Mouse (Mus musculus): ENCODE data around the gene Dnah8. TPM values are rescaled to one million over a fixed set of nuclear protein-coding genes. Genes with fewer than 3 reads are reported as not detected.

Dnah8 gene
- total RNA-seq, 2 experiments from 2014 or later = 3.6 to 4.6 TPM

Other genes with a start within 250 kb of the Dnah8 start
- 100 to 1,000 TPM; 117 TPM for gene Btbd9, start 47.9 kb upstream of the Dnah8 start, total RNA-seq (2021)
- 100 to 1,000 TPM; 170 to 172 TPM for gene Glo1, start 2.5 kb downstream of the Dnah8 start, total RNA-seq (2021)

Data from layer of hippocampus, postnatal 14 days (tissue).